Mouse (Mus musculus) liver, adult (tissue): ENCODE data around the gene Trpc4ap.

ENCODE experiments used
- GATA4 ChIP-seq: IDR thresholded peaks from 2 replicates; pipeline ENCODE4 v1.6.1; 2014; ENCODE audit warnings: mild to moderate bottlenecking, low read length; ENCODE audit not compliant: insufficient replicate concordance

Gene Trpc4ap

DNA sequence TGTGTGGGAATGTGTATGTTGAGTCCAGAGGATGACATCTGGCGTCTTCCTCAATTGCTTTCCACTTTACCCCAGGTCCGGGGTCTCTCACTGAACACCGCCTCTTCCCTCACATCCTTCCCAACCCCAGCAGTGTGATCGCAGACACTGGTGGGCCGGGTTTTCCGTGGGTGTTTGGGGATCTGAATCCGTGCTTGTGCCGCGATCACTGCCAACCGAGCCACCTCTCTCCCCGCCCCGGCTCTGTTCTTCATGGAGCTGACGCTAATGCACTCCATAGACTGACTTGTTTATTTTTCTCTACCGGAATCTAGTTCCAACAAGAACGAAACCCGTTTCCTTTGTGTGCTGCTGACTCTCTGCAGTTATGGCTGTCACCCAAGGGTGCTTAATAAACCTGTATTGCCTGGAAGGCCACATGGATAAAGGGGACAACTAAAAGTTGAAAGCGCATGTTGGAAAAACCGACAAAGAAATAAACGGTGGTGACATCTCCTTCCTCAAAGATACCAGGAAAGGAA is 9.3 kb upstream of the Trpc4ap start:
- TF ChIP-seq GATA4, result no peak

DNA sequence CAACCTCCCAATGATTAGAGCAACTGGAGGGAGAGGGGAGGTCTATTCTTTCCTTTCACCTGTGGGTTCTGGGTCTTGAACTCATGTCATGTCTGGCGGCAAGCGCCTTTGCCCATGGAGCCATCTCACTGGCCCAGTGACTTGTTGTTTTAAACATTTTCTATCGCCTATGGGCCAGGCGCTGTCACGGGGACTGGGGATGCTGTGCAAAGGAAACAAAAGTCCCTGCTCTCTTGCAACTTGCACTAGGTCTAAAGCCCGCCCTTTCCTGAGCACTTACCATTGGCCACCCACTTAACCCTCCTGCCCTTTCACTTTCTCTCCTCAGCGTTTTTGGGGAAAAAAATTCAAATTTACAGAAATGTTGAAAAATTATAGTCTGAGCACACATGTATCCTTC is 4.7 kb upstream of the Trpc4ap start:
- no peak for TF ChIP-seq GATA4

DNA sequence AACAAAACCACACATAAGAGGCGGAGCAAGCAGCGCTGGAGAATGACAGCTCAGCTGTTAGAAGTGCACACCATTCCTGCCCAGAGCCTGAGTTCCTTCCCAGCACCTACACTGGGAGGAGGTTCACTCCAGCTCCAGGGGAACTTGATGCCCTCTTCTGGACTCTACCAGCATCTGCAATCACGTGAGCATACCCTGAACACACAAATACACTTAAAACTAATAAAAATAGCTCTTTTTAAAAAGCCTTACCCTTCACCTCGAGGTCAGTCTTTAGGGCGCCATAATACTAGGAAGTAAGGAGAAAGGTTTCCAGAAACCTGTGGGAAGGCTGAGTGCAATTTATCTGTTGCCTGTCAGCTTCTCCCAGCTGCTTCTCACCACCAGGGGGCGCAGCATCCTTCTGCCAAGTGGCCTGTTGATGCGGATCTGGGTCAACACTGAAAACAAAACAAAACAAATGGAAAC is 3.9 kb upstream of the Trpc4ap start:
- TF ChIP-seq GATA4, result no peak

DNA sequence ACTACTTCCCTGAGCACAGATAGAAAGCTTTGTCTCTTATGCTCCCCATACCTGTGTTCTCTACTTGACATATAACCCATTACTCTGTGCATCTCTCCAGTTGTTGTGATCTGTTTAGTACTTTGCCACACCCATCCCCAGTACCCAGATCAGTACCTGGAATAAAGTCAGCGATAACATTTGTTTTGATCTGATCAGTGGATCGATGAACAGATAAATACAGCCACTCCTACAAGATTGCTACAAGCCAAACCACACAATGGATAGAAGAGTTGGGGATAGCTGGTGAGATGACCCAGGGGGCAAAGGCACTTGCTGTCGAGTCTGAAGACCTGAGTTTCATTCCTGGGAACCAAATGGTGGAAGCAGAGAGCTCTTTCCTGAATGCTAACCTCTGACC is 3.1 kb upstream of the Trpc4ap start:
- peak; percentile 36; the same call in 1 of the 2 replicates for TF ChIP-seq GATA4

DNA sequence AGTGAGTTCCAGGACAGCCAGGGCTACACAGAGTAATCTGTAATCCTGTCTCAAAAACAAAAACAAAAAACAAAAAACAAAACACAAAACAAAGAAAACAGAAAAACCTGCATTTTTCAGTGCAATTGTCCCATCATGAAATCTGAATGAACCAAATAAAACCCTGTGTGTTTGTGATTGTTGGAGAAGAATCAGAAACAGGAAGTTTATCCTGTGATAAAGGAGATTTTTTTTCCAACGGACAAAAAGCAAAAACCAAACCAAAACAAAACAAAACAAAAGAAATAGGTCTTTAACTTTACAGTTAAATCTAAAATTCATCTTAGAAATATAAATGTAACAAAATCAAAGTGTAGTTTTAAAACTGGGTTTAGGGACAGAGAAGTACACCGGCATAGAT is 2.4 kb upstream of the Trpc4ap start:
- TF ChIP-seq GATA4, result no peak

DNA sequence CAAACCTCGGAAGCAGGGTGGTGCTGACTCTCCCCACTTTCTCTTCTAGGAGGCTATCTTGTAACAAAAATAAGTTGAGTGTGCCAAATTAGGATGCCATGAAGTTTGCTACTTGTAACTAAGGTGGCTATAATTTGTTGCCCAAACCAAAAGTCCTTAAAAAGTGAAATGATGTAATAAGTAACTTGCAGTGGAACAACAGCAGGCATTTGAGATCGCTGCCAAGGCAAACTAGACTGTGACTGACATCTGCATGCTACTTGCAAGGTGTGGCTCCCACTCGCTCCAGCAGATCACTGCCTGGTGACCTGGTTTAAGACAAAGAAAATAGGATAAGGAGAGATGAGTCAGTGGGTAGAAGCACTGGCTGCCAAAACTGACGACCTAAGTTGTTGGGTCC is 952 bp upstream of the Trpc4ap start:
- TF ChIP-seq GATA4, result no peak

DNA sequence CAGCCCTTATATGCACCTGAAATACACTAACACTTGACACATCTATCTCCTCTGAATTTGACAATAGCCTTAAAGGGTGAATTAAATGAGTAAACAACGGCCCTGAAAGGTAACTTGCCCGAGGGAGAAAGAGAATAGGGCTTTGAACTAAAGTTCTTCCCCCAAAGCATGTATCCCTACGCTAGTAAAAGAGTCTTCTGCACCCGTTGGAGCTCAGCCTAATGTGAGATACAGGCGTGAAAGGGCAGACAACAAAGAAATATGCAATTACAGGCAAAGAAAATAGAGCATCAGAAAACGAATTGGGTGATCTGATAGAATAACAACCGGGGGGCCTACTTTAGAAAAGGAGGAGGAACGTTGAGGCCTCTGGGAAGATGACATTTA is 855 bp downstream of the Trpc4ap start:
- no peak for TF ChIP-seq GATA4

DNA sequence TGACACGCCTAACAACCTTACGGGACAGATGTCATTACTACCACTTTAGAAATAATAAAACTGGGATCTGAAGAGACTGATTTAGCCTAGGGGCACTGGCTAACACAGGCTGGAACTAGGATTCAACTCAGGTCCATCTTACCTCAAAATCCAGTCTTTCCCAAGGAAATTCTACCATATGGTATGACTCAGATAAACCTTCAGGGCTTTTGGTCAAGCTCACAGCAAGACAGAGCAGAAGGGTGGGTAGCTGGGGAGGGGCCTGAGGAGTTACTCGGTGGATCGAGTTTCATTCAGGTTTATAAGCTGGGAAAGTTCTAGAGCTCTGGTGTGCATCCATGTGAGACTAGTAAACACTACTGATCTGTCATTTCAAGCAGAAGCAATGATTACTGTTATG is 3.0 kb downstream of the Trpc4ap start:
- TF ChIP-seq GATA4, result no peak

DNA sequence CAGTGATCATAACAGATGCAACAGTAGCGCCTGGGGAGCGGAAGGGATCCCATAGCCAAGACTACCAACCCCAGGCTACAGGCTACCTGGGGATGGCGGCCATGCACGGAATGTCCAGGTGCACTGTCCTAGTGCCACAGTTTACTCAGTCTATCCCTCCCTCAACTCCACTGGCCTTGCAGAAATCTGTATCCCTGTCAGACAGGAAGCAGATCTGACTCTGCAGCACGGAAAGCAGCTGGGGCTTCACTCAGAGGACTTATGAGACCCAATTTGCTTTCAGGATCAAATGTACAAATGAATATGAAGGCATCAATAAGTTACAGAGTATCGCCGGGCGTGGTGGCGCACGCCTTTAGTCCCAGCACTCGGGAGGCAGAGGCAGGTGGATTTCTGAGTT is 4.4 kb downstream of the Trpc4ap start:
- TF ChIP-seq GATA4, result no peak

DNA sequence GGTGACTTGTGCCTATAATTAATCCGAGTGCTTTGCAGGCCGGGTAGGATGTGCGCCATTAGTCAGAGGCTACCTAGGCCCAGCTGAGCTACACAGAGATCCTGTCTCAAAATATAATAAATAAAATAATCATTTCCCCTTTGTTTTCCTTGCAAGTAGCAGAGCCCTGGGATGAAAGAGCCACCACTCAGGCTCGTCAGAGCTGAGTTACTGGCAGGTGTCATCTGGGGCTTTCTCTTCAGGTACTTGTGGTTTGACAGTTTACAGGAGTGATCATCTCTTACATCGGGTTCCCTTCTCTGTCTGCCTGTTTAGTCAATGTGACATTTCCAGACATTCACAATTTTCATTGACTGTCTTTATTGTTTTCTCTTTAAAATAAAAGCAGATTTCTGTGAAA is 5.6 kb downstream of the Trpc4ap start:
- no peak for TF ChIP-seq GATA4

DNA sequence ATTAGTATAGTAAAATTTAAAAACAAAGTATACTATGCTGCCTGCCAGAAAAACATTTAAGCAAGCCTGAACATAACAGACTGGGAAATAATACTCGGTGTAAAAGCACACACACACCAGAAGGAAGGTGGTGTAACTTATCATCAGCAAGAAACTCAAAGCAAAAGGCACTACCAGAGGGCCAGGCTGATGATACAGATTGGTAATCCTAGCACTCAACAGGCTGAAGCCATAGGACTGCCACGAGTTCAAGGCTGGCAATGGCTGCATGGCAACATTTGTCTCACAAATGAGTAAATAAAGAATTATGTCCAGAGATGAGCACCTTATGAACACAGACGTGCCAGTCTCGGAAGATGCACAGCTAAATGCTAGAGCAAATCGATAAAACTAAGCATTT is 8.4 kb downstream of the Trpc4ap start:
- TF ChIP-seq GATA4, result no peak

DNA sequence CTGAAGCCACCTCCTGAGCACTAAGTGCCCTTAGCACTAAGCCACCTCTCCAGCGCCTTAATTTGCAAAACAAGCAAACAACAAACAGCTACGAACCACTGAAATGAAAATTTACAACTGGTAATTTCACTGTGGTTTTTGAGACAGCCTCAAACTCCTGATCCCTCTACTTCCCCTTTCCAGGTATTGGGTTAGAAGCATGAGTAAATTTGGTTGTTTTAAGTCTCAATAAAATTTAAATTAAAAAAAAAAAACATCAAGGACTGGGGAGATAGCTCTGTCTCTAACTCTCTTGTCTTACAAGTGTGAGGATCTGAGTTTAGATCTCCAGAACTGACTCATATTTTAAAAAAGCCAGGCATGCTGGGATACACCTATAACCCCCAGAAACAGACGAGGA is 9.0 kb downstream of the Trpc4ap start:
- TF ChIP-seq GATA4, result no peak

DNA sequence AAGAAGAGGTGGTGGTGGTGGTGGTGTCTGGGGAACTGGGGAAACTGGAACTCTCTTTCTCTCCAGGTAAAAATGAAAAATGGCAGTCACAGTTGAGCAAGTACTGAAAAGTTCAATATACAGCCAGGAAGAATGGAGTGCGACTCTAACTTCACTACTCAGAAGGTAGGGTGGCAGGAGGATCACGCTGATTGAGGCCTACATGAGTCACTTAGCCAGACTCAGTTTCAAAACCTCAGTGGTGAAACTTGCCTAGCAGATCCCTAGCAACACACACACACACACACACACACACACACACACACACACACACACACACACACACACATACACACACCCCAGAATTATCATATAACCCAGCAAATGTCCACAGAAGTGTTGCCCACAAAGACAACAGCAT is 10.3 kb downstream of the Trpc4ap start:
- TF ChIP-seq GATA4, result no peak

DNA sequence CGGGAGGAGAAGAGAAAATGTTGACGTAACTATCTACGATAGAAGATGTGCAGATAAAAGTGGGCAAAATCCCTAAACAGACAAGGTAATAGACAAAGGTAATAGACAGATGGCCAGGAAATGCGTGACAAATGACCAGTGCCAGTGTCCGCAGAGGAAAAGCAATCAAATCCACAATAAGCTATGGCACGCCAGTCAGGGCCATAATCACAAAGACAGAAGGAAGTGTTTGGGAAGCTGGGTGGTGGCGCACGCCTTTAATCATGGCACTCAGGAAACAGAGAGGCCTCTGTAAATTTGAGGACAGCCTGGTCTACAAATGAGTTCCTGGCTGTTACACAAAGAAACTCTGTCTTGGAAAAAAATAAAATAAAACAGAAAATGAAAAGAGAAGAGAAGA is 11.0 kb downstream of the Trpc4ap start:
- TF ChIP-seq GATA4, result no peak

DNA sequence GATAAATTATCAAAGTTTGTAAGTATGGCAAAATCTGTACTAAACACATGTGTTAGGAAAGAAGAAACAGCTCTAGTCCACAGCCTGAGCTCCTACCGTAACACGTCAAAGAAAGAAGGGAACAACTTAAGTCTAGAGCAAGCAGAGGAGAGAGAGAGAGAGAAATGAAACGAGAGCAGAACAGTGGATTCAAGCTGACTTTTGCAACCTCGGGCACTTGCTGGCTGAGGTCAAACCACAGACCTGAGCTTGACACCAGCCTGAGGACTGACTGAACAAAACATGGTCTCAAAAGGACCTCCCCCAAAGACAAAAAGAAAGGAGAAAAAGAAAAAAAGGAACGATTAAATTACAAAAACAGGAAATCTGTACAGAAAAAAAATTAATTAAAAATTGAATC is 11.6 kb downstream of the Trpc4ap start:
- no peak for TF ChIP-seq GATA4

DNA sequence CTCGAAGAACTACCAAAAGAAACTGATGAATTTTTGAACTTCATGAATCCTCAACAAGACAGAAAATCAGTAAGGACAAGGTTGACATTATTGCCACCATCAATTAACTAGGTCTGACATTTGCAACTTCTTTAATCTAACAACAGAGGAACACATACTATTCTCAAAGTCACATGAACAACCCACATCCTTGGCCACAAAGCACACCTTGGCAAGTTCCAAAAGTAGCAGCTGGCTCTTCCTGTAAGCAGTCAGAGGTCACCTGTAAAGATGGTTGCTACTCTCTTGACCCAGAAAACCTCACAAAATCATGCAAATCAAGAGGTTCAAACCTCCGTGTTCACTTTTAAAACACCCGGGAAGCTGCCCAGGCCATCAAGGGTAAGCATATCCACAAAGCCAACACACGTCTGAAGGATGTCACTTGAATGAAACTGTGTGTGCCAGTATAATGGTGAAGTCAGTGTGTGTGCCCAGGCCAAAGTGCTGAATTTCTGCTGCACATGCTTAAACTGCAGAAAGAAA is 12.5 kb downstream of the Trpc4ap start:
- TF ChIP-seq GATA4, result no peak

DNA sequence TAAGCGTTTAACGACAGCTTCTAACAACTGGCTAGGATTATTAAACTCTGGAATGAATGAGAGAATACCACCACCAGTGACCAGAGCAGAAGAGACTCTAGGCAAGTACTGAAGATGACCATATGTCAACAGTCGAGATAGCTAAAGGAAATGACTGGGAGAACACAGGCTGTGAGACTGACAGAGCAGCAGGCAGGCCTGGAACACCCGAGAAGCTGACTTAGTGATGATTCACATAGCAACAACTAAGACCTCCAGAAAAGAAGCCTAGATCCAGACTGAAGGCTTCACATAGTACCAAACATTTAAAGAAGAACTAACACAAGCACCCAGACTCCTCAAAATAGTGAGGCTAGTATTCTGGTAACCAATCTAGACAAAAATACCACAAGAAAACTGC is 17.1 kb downstream of the Trpc4ap start:
- TF ChIP-seq GATA4, result no peak
